Mouse (Mus musculus): ENCODE results near the gene Armc3. TPM values are rescaled to one million over a fixed set of nuclear protein-coding genes. Genes with fewer than 3 reads are reported as not detected.

Armc3 gene
- total RNA-seq (2014; rRNA removed; ENCODE audit: low replicate concordance) (not detected in 2 replicates), polyA plus RNA-seq (2015; fragmentation: Nextera tagmentation; extraction: Ambion mirVana) (0.07 and 0.19 TPM in 2 replicates)

- H3K36me3 ChIP-seq (replicated peaks; ENCODE audit: control insufficient read depth, insufficient read depth, low read length): no peaks in the 10 kb centered on the region
- peak; percentile 86 for ATAC-seq (ENCODE audit: insufficient read depth, low read depth)
- peak; percentile 63 for DNase-seq (ENCODE audit: low spot score)
- H3K27me3 ChIP-seq (ENCODE audit: control insufficient read depth, insufficient read depth, low read length): no peaks in the 10 kb centered on the region
- no peak for TF ChIP-seq CTCF (IDR thresholded peaks at IDR 0.05; ENCODE audit: low read depth)
- no peak for TF ChIP-seq EP300 (IDR thresholded peaks at IDR 0.05; ENCODE audit: low read depth)
- H3K9ac ChIP-seq (replicated peaks; ENCODE audit: low read depth, low read length): peak within 1 kb of the TSS; percentile 56; the same call in 1 of the 2 replicates
- peak within 1 kb of the TSS; percentile 52 for H3K4me3 ChIP-seq (ENCODE audit: low read depth, low read length)
- WGBS: 22% methylated on average over 24 of the region's 24 CpGs
- no peaks in the 10 kb centered on the region for H3K9me3 ChIP-seq (replicated peaks; ENCODE audit: control insufficient read depth, low read length)
- peaks cover 4% of the 10 kb centered on the region; the same call in 1 of the 2 replicates for H3K4me1 ChIP-seq (ENCODE audit: control insufficient read depth, insufficient read depth)
- H3K4me2 ChIP-seq (ENCODE audit: low read depth, low read length): peak within 1 kb of the TSS; percentile 67
- no peak within 1 kb of the TSS for H3K27ac ChIP-seq (ENCODE audit: low read depth)
Observed at GRCm38 (mm10) chr2:19198452-19199365, at the start of gene Armc3. Armc3 (plus strand) TSS chr2:19199302.

DNA sequence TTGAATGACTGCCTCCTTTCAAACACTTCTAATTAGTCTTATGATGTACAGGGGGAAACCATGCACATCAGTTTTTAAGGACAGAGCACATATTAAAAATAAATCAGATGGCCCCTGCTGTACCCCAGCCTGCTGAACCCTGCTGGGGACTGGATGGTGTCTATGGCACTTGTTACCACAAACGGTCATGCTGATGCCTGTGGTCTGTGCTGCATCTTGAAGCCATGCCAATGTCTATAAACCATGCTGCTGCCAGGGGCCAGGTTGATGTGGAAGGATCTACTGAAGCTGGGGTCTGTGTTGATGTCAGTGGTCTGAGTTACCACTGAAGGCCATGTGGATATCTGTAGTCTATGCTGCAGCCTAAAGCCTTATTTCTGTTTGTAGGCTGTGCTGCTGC is 46.4 kb upstream of the Armc3 start:
- 63% methylated on average over 1 of the region's 1 CpGs for whole genome bisulfite sequencing
- H3K4me3 ChIP-seq (ENCODE audit: low read depth, low read length): no peak overlapping the region
- H3K36me3 ChIP-seq (replicated peaks; ENCODE audit: control insufficient read depth, insufficient read depth, low read length): no peaks in the 10 kb centered on the region
- TF ChIP-seq EP300 (IDR thresholded peaks at IDR 0.05; ENCODE audit: low read depth) (no peak), CTCF (IDR thresholded peaks at IDR 0.05; ENCODE audit: low read depth) (no peak)
- no peak for DNase-seq (ENCODE audit: low spot score)
- H3K9ac ChIP-seq (replicated peaks; ENCODE audit: low read depth, low read length): no peak overlapping the region
- no peak overlapping the region for H3K4me2 ChIP-seq (ENCODE audit: low read depth, low read length)
- H3K27ac ChIP-seq (ENCODE audit: low read depth): no peak overlapping the region
- no peak for ATAC-seq (ENCODE audit: insufficient read depth, low read depth)
- no peaks in the 10 kb centered on the region for H3K27me3 ChIP-seq (ENCODE audit: control insufficient read depth, insufficient read depth, low read length)
- H3K9me3 ChIP-seq (replicated peaks; ENCODE audit: control insufficient read depth, low read length): no peaks in the 10 kb centered on the region
- 0 out of 2 replicates have a peak, but pooled peaks cover 5% of the 10 kb centered on the region for H3K4me1 ChIP-seq (ENCODE audit: control insufficient read depth, insufficient read depth)

- no peak overlapping the region for H3K9ac ChIP-seq (replicated peaks; ENCODE audit: low read depth, low read length)
- no peaks in the 10 kb centered on the region for H3K36me3 ChIP-seq (replicated peaks; ENCODE audit: control insufficient read depth, insufficient read depth, low read length)
- H3K4me2 ChIP-seq (ENCODE audit: low read depth, low read length): no peak overlapping the region
- ATAC-seq (ENCODE audit: insufficient read depth, low read depth) (no peak), DNase-seq (ENCODE audit: low spot score) (no peak)
- H3K4me3 ChIP-seq (ENCODE audit: low read depth, low read length): no peak overlapping the region
- TF ChIP-seq CTCF (IDR thresholded peaks at IDR 0.05; ENCODE audit: low read depth): peak; percentile 62
- TF ChIP-seq EP300 (IDR thresholded peaks at IDR 0.05; ENCODE audit: low read depth): no peak
- no peaks in the 10 kb centered on the region for H3K4me1 ChIP-seq (ENCODE audit: control insufficient read depth, insufficient read depth)
- no peak overlapping the region for H3K27ac ChIP-seq (ENCODE audit: low read depth)
- 66% methylated on average over 4 of the region's 4 CpGs for WGBS
- H3K9me3 ChIP-seq (replicated peaks; ENCODE audit: control insufficient read depth, low read length): no peaks in the 10 kb centered on the region
- H3K27me3 ChIP-seq (ENCODE audit: control insufficient read depth, insufficient read depth, low read length): no peaks in the 10 kb centered on the region
Observed at GRCm38 (mm10) chr2:19156176-19156575, 42.9 kb upstream of the Armc3 start.

GRCm38 (mm10) chr2:19159539-19159938 is 39.6 kb upstream of the Armc3 start:
- TF ChIP-seq CTCF (IDR thresholded peaks at IDR 0.05; ENCODE audit: low read depth): no peak
- TF ChIP-seq EP300 (IDR thresholded peaks at IDR 0.05; ENCODE audit: low read depth): no peak
- H3K4me1 ChIP-seq (ENCODE audit: control insufficient read depth, insufficient read depth): no peaks in the 10 kb centered on the region
- H3K4me3 ChIP-seq (ENCODE audit: low read depth, low read length): no peak overlapping the region
- no peaks in the 10 kb centered on the region for H3K9me3 ChIP-seq (replicated peaks; ENCODE audit: control insufficient read depth, low read length)
- no peaks in the 10 kb centered on the region for H3K27me3 ChIP-seq (ENCODE audit: control insufficient read depth, insufficient read depth, low read length)
- ATAC-seq (ENCODE audit: insufficient read depth, low read depth) (no peak), DNase-seq (ENCODE audit: low spot score) (no peak)
- H3K27ac ChIP-seq (ENCODE audit: low read depth): no peak overlapping the region
- H3K9ac ChIP-seq (replicated peaks; ENCODE audit: low read depth, low read length): no peak overlapping the region
- 84% methylated on average over 5 of the region's 5 CpGs for WGBS
- H3K4me2 ChIP-seq (ENCODE audit: low read depth, low read length): no peak overlapping the region
- no peaks in the 10 kb centered on the region for H3K36me3 ChIP-seq (replicated peaks; ENCODE audit: control insufficient read depth, insufficient read depth, low read length)

- no peak overlapping the region for H3K4me2 ChIP-seq (ENCODE audit: low read depth, low read length)
- H3K4me3 ChIP-seq (ENCODE audit: low read depth, low read length): no peak overlapping the region
- H3K36me3 ChIP-seq (replicated peaks; ENCODE audit: control insufficient read depth, insufficient read depth, low read length): no peaks in the 10 kb centered on the region
- TF ChIP-seq CTCF (IDR thresholded peaks at IDR 0.05; ENCODE audit: low read depth): no peak
- TF ChIP-seq EP300 (IDR thresholded peaks at IDR 0.05; ENCODE audit: low read depth): no peak
- no peaks in the 10 kb centered on the region for H3K9me3 ChIP-seq (replicated peaks; ENCODE audit: control insufficient read depth, low read length)
- 26% methylated on average over 8 of the region's 8 CpGs for WGBS
- no peak for DNase-seq (ENCODE audit: low spot score)
- no peak overlapping the region for H3K27ac ChIP-seq (ENCODE audit: low read depth)
- no peak overlapping the region for H3K9ac ChIP-seq (replicated peaks; ENCODE audit: low read depth, low read length)
- H3K27me3 ChIP-seq (ENCODE audit: control insufficient read depth, insufficient read depth, low read length): no peaks in the 10 kb centered on the region
- H3K4me1 ChIP-seq (ENCODE audit: control insufficient read depth, insufficient read depth): no peaks in the 10 kb centered on the region
- no peak; the same call in 1 of the 2 replicates for ATAC-seq (ENCODE audit: insufficient read depth, low read depth)
Observed at GRCm38 (mm10) chr2:19160368-19161114, 38.6 kb upstream of the Armc3 start.
